Mouse (Mus musculus) lung, embryonic 16.5 days (tissue): ENCODE measurements at regions not wholly inside any gene's neighbourhood (a gene's known extent, or its start where the extent isn't known, plus 50 kb on each side); places are given as distances from the start of the nearest gene placed in this dataset.

Experiments
- ATAC-seq: fragments of 200-750 bp; cut with Nextera tagmentation; 2 replicates; pipeline ENCODE4 v1.8.0; 2017; ENCODE audit warnings: low read depth, mild to moderate bottlenecking, moderate library complexity
- H3K27ac ChIP-seq: fragments of 300-500 bp; sonication (generic); 2 replicates; pipeline ENCODE4 v1.5.1; 2014; ENCODE audit warnings: mild to moderate bottlenecking, control low read depth, low read length
- H3K27me3 ChIP-seq: fragments of 300-500 bp; sonication (generic); 2 replicates; pipeline ENCODE4 v1.6.1; 2014; ENCODE audit warnings: low read depth, low read length, mixed read lengths; ENCODE audit not compliant: control insufficient read depth, insufficient read depth
- H3K36me3 ChIP-seq: fragments of 300-500 bp; sonication (generic); 2 replicates; pipeline ENCODE4 v1.6.1; 2014; ENCODE audit warnings: low read length; ENCODE audit not compliant: control insufficient read depth, insufficient read depth
- H3K4me1 ChIP-seq: fragments of 300-500 bp; sonication (generic); replicated peaks from 2 replicates; pipeline ENCODE4 v1.6.1; 2014; ENCODE audit warnings: low read length, mixed read lengths; ENCODE audit not compliant: control insufficient read depth, insufficient read depth
- H3K4me2 ChIP-seq: fragments of 300-500 bp; sonication (generic); 2 replicates; pipeline ENCODE4 v1.6.1; 2014; ENCODE audit warnings: low read depth, low read length, control low read depth
- H3K4me3 ChIP-seq: fragments of 300-500 bp; sonication (generic); 2 replicates; pipeline ENCODE4 v1.5.1; 2014; ENCODE audit warnings: mild to moderate bottlenecking, low read length, control low read depth
- H3K9ac ChIP-seq: fragments of 300-500 bp; sonication (generic); 2 replicates; pipeline ENCODE4 v1.6.1; 2014; ENCODE audit warnings: low read length, control low read depth
- H3K9me3 ChIP-seq: fragments of 300-500 bp; sonication (generic); 2 replicates; pipeline ENCODE4 v1.6.1; 2016; ENCODE audit warnings: low read length; ENCODE audit not compliant: control insufficient read depth
- WGBS: fragments of 180-500 bp; shearing (Covaris S2); extraction: QIAGEN DNeasy Blood & Tissue Kit; methylation state at CpG from one replicate; pipeline ENCODE4 v1.1.7; 2014; 5-methylcytosine and 5-hydroxymethylcytosine counted together

- 71% methylated on average over 8 of the region's 8 CpGs for WGBS
- no peaks in the 10 kb centered on the region for H3K27me3 ChIP-seq
- no peaks in the 10 kb centered on the region for H3K4me1 ChIP-seq
- H3K9ac ChIP-seq = no peak overlapping the region
- no peak overlapping the region for H3K4me2 ChIP-seq
- no peaks in the 10 kb centered on the region for H3K9me3 ChIP-seq
- H3K4me3 ChIP-seq = no peak overlapping the region
- no peak for ATAC-seq
- no peak overlapping the region for H3K27ac ChIP-seq
- H3K36me3 ChIP-seq = no peaks in the 10 kb centered on the region
Measured at GRCm38 (mm10) chr12:56441166-56441817, 95.4 kb downstream of the Nkx2-1 start.

GRCm38 (mm10) chr12:56440068-56440847, 94.6 kb upstream of the Mbip start:
- Histone ChIP-seq H3K4me2 (no peak overlapping the region), H3K9me3 (no peaks in the 10 kb centered on the region), H3K27me3 (no peaks in the 10 kb centered on the region), H3K4me1 (no peaks in the 10 kb centered on the region), H3K36me3 (no peaks in the 10 kb centered on the region), H3K4me3 (no peak overlapping the region), H3K27ac (peak overlapping the region; percentile 54), H3K9ac (no peak overlapping the region)
- no peak for ATAC-seq
- WGBS = 57% methylated on average over 12 of the region's 12 CpGs

- H3K4me2 ChIP-seq = no peak overlapping the region
- peak; percentile 66; the same call in 1 of the 2 replicates for ATAC-seq
- WGBS = 45% methylated on average over 3 of the region's 3 CpGs
- no peaks in the 10 kb centered on the region for H3K36me3 ChIP-seq
- no peak overlapping the region for H3K4me3 ChIP-seq
- H3K9me3 ChIP-seq = no peaks in the 10 kb centered on the region
- H3K27ac ChIP-seq = peak overlapping the region; percentile 75
- no peaks in the 10 kb centered on the region for H3K4me1 ChIP-seq
- no peak overlapping the region for H3K9ac ChIP-seq
- no peaks in the 10 kb centered on the region for H3K27me3 ChIP-seq
Measured at GRCm38 (mm10) chr12:56438384-56438783, 92.7 kb upstream of the Mbip start.

- Histone ChIP-seq H3K27me3 (no peaks in the 10 kb centered on the region), H3K27ac (peak overlapping the region; percentile 75), H3K9ac (no peak overlapping the region), H3K4me3 (no peak overlapping the region), H3K36me3 (no peaks in the 10 kb centered on the region), H3K4me2 (no peak overlapping the region), H3K4me1 (no peaks in the 10 kb centered on the region), H3K9me3 (no peaks in the 10 kb centered on the region)
- peak; percentile 81 for ATAC-seq
- WGBS = 47% methylated on average over 3 of the region's 3 CpGs
Measured at GRCm38 (mm10) chr12:56437975-56438374, 92.3 kb upstream of the Mbip start.

GRCm38 (mm10) chr12:56426681-56427246, 81.1 kb upstream of the Mbip start:
- no peak overlapping the region for H3K4me3 ChIP-seq
- H3K4me1 ChIP-seq = no peaks in the 10 kb centered on the region
- H3K27ac ChIP-seq = peak overlapping the region; percentile 89
- H3K36me3 ChIP-seq = no peaks in the 10 kb centered on the region
- H3K27me3 ChIP-seq = no peaks in the 10 kb centered on the region
- H3K9ac ChIP-seq = 0 out of 2 replicates have a peak overlapping the region, but pooled peaks have one; percentile 43
- H3K9me3 ChIP-seq = no peaks in the 10 kb centered on the region
- peak; percentile 95 for ATAC-seq
- H3K4me2 ChIP-seq = peak overlapping the region; percentile 29
- WGBS = 55% methylated on average over 9 of the region's 9 CpGs

GRCm38 (mm10) chr12:56416106-56416505, 70.4 kb upstream of the Mbip start:
- 40% methylated on average over 7 of the region's 7 CpGs for WGBS
- no peak overlapping the region for H3K9ac ChIP-seq
- H3K4me1 ChIP-seq = peaks cover 3% of the 10 kb centered on the region; the same call in 1 of the 2 replicates
- H3K4me2 ChIP-seq = no peak overlapping the region
- H3K27me3 ChIP-seq = no peaks in the 10 kb centered on the region
- no peaks in the 10 kb centered on the region for H3K36me3 ChIP-seq
- ATAC-seq = peak; percentile 55
- H3K4me3 ChIP-seq = no peak overlapping the region
- H3K27ac ChIP-seq = peak overlapping the region; percentile 92
- H3K9me3 ChIP-seq = no peaks in the 10 kb centered on the region

GRCm38 (mm10) chr12:56414861-56415765, 69.4 kb upstream of the Mbip start:
- peaks cover 3% of the 10 kb centered on the region; the same call in 1 of the 2 replicates for H3K4me1 ChIP-seq
- no peaks in the 10 kb centered on the region for H3K9me3 ChIP-seq
- WGBS = 43% methylated on average over 8 of the region's 8 CpGs
- H3K4me3 ChIP-seq = no peak overlapping the region
- no peaks in the 10 kb centered on the region for H3K36me3 ChIP-seq
- H3K27ac ChIP-seq = peak overlapping the region; percentile 92
- H3K4me2 ChIP-seq = no peak overlapping the region
- no peak overlapping the region for H3K9ac ChIP-seq
- H3K27me3 ChIP-seq = no peaks in the 10 kb centered on the region
- ATAC-seq = peak; percentile 87

GRCm38 (mm10) chr12:56405658-56406057, 60.0 kb upstream of the Mbip start:
- 58% methylated on average over 5 of the region's 5 CpGs for WGBS
- Histone ChIP-seq H3K4me2 (no peak overlapping the region), H3K27ac (no peak overlapping the region), H3K4me3 (no peak overlapping the region), H3K9me3 (no peaks in the 10 kb centered on the region), H3K36me3 (no peaks in the 10 kb centered on the region), H3K27me3 (no peaks in the 10 kb centered on the region), H3K4me1 (no peaks in the 10 kb centered on the region; the same call in 1 of the 2 replicates), H3K9ac (no peak overlapping the region)
- no peak for ATAC-seq
